Mouse (Mus musculus) layer of hippocampus, postnatal 25 days (tissue): ENCODE data around the gene Tapbpl. TPM values are rescaled to one million over a fixed set of nuclear protein-coding genes. Genes with fewer than 3 reads are reported as not detected.
A peak's percentile ranks its signal among the peaks of the same experiment; 100 is the strongest.

ENCODE experiments used
- DNase-seq, 2 experiments: peaks; one replicate each; pipeline ENCODE4 v3.0.0; 2022; ENCODE audit warnings: mixed read lengths in 2 of 2, low spot score in 1 of 2; ENCODE audit errors: extremely low spot score in 1 of 2
- microRNA-seq, 2 experiments: library from miRNA; unstranded; fragments of <30 nt; microRNA quantifications; one replicate each; pipeline ENCODE4 v1.2.0; 2021
- total RNA-seq, 2 experiments: library from RNA; stranded (reverse); gene quantifications; 2 replicates each; pipeline ENCODE4 v1.2.3; 2021

Gene Tapbpl
- total RNA-seq, 2 experiments from 2014 or later, result 2.5 to 3.3 TPM

DNA sequence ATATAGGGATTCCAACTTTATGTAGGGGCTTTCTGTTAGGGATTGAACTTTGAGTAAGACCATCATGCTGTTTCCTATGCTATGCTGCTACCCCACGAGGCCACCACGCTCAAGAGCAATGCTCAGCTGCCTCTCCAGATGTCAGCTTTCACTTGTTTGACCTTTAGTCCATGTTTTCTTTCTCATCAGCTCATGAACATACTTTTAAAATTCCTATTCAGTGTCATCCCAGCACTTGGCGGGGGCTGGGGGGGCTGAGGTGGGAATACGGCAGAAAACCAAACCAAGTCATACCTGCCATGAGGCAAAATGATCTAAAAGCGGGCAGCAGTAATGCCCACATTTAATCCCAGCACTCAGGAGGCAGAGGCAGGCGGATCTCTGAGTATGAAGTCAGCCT, 18.5 kb downstream of the Tapbpl start:
- no peak for DNase-seq

DNA sequence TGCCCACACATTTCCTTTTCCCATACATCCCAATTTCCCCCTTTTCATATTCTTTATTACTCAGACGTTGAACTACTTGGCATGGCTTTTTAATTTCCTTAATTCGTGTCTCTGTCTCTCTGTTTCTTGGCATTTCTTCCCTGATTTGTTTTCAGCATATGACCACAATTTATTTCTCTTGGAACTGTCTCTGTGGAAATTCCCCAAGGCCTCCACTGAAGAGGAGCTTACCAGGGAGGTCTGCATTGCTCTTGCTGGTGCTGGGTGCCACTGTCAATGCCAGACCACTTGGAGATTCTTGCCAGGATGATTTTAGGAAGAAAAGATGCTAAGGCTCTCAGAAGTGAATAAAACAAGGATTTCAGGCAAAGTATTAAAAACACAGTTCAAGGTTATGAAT, 19.0 kb downstream of the Tapbpl start:
- no peak for DNase-seq

DNA sequence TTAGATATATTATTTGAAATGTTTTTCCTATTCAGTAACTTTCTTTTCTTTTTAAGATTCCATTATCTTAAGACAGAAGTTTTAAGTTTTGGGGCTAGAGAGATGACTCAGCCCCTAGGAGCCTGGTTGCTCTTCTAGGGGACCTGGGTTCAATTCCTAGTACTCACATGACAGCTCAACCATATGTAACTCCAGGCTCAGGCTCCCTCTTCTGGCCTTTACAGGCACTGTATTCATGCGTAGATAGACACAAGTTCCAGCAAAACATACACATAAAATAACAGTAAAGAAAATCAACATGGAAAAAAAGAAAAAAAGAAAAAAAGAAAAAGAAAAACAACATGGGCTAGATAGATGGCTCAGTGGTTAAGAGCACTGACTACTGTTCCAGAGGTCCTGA, 21.2 kb downstream of the Tapbpl start:
- DNase-seq, result no peak

DNA sequence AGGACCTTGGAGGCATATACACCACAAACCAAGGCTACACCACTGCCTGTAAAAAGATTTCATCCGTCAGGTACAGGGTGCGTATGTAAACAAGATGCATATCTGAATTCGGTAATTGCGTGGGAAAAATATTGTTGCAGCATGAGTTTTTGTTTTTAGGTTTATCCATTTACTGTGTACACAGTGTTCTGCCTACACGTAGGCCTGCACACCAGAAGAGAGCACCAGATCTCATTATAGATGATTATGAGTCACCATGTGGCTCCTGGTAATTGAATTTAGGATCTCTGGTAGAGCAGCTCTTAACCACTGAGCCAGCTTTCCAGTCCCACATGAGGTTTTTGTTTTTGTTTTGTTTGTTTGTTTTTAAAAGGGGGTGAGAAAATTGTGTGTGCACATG, 34.5 kb downstream of the Tapbpl start:
- DNase-seq, result no peak

DNA sequence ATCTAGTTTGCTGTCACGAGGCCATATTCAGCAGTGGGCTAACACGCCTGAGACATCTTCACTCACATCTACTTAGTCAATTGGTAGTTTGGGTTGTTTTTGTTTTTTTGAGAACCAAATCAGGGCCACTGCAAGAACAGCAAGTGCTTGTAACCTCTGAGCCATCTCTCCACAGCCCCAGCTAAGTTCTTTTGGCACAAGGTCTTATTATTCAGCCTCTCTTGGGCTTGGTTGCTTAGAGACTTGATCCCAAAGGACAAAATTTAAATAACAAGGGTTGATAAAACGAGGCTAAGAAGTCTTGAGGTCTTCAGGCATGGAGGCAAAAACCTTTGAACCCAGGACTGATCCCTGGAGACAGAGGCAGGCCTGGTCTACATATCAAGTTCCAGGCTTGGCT, 35.4 kb downstream of the Tapbpl start:
- no peak for DNase-seq

DNA sequence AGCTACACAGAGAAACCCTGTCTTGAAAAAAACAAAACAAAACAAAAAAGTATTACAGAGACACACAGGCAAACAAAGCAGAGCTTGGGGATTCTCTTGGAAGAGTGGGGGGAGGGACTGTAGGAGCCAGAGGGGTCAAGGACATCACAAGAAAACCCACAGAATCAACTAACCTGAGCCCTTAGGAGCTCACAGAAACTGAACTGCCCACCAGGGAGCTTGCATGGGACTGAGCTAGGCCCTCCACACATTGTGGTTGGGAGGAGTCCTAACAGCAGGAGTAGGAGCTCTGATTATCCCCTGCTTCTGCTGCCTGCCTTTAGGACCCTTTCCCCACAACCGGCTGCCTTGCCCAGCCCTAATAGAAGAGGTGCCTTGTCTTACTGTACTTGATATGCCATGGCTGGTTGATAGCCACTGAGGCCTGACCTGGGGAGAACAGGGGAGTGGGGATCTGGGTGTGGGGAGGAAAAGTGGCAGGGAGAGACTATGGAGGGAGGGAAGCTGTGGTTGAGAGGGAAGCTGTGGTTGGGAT, 36.1 kb downstream of the Tapbpl start:
- DNase-seq, result no peak

DNA sequence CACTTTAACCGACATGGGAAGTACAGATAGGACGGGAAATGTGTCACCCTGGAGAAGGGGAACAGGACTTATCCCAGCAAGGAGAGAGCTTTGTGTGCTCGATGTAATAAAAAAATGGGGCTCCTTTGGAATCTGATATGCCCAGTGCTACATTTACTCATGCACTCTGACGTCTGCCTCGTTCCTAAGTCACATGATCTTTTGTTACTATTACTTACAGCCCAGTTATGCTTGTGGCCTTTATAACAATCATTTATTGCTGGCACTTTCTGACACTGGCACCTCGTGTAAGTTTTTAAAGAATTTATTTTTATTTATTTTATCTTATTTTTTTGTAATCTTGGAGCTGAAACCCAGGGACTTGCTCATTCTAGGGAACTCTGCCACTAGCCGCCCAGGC, 38.3 kb downstream of the Tapbpl start:
- DNase-seq, result no peak

DNA sequence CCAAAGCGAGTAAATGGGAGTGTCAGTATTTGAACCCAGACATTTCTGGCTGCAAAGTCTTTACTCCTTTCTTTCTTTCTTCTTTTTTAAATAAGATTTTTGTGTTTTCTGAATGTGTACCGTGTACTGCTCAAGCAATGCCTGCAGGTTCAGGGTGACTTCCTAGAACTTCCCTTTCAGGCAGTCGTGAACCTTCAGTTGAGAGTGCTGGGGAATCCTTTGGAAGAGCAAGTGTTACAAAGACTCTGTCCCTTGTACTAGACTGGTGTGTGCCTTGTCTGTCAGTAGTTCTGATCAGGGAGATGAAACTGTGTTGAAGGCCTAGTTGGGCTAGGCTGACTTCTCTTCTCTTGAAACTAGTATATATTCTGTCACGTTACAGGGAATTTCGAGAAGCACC, 38.8 kb downstream of the Tapbpl start:
- DNase-seq, result no peak

DNA sequence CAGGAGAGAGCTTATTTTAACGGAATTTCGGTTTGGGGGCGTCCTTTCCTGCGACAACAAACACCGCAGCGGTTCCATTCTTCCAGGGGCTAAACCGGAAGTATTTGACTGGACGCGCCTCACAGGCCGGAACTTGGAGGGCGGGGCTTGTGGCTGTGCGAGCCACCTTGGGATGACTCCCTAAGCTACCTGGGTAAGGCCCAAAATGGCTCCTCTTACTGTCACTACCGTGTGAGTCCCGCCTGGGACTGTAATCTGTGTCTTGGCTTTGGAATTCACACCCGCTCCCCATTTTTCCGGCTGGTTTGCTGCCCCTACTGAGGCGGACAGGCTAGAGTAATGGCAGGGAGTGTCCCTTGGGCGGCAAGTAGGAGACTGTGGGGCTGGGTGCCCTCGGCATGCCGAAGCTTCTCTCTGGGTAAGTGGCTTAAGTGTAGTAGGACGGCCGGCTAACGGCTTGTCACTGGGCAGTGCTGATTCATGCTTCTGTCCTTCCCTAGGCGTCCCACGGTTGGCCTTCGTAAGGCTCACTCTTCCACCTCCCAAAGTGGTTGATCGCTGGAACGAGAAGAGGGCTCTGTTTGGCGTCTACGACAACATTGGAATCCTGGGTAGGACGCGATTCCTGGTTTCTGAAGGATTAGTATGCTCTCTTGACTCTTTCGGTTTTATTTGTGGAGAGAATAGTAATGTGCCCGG, 39.5 kb downstream of the Tapbpl start:
- DNase-seq, result peak; percentile 74 to 80

DNA sequence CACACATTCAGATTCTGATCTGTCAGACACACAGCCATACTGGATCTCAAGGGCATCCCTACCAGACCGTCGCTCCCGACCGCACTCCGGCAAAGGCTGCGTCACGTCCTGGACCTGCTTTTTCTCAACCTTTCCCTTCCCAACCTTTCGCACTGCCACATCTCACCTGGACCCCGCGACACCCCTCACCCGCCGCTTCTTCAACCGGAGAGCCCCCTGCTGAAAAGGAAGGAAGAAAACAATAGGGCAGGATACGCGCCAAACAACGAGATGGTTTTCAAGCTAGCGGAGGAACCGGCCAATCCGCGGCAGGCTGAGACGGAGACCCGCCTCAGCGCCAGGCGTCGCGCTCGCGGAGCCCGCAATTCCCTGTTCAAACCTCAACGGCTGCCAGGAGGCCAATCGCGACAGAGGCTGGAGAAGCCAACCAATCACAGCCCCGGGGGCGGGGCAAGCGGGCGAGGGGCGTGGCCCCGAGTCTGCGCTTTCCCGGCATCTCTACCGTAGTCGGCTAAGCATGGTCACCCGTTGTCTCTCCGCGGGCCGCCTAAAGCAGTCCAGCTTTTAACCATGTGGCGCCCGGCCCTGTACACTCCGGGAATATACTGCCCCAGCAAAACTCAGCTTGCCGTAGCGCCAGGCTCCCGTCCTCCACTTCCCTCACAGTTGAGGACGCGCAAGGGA, 40.2 kb downstream of the Tapbpl start, which contains the start of the genes Ncapd2 and Mrpl51:
Gene Ncapd2, minus strand, starts transcription at position 370 of the 684 bp plus-strand sequence.
Gene Mrpl51, plus strand, starts transcription at position 470 of the 684 bp plus-strand sequence.
- DNase-seq, result peak; percentile 89 to 94

DNA sequence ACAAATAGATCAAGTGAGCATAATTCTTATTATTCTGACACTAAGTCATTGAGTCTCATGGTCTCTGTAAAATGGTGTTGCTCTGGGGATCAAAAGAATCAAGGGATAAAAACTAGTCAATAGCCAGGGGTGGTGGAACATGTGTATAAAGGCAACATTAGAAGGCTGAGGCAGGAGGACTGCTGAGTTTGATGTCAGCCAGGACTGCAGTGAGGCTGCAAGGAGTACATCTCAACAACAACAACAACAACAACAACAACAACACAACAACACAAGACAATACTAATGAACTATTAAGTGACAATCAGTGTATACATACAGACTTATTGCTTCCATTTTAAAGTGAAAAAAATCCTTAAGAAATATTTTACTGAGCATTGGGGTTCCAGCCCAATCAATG, 40.8 kb downstream of the Tapbpl start:
- no peak for DNase-seq

DNA sequence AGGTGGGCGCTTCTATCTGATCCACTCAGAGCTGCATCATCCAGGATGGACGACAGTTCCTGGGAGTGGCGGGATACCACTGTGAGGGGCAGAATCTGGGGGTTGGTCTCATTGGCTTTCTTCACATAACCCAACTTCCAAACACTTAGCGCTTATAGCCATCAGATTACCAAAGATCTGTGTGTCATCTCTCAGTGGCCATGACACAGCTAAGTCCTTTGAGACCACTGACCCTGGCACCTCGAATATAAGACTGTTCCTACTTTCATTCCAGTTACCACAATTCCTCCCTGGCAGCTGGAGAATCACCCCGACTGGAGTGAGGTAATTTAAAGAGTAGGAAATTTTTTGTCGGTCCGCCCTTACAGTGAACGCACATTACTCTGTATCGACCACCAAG, 45.5 kb downstream of the Tapbpl start:
- DNase-seq, result no peak

DNA sequence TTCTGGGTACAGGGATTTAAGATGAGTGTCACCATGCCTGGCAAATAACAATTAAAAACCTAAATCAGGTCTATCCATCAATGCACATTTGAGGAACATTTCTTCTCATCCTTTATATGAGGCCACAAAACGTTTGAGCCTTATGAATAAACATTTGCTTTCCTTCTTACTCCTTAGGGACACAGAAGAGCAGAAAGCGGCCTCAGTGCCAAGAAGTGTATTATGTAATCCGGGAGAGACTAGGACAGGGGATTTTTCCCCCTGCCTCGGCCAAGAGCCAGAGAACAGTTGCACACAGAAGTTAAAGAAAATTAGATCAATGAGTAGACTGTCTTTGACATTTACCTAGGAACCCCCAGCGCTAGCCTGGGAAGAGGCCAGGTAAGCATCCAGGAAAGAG, 49.5 kb downstream of the Tapbpl start:
- DNase-seq, result no peak

DNA sequence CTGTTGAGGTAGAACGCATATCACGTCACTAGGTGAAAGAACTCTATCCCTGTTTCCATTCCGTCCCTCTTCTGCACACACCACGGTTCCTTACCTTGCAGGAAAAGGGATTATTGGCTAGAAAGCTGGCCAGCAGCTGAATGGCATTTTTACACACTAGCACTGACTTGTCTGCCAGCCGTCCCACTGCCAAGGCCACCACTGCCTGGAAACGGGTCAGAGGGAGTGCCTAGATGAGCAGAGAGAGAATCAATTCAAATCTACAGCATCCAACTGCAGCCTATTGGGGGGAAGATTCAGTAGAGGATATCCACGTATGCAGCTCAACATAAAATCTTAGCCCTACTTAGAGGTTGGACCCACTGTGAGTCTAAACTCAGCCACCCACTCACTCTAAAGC, 52.1 kb downstream of the Tapbpl start:
- no peak for DNase-seq

DNA sequence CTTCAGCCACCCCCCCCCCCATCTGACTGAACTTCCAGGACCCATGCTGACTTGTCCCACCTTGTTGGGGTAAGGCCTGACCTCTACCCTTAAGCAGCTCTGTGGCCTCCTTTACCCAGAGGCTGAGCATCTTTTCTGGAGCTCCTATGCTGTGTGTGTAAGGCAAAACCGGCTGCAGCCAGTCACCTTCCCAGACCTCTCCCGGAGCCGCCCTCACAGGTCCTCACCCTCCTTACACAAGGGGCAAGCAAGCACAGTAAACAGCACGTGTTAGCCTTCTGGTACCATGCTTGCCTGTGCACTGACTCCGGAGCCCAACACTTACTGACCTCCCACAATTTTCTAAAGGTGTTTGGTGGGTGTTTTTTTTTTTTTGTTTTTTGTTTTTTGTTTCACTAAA, 56.2 kb downstream of the Tapbpl start:
- DNase-seq, result no peak

Small RNAs within 50 kb of the gene (microRNA-seq; reads per million reads assigned to microRNA genes)
- gene Mir3098 (0 to 0.92 reads per million in 2 experiments), gene Mir8113 (0 reads per million in 2 experiments)

Other genes starting within 250 kb of the Tapbpl start
- gene Pianp, start 235.2 kb downstream of the Tapbpl start, total RNA-seq, result 100 to 1,000 TPM; 139 to 188 TPM
- 10 to 100 TPM; 42.4 to 49.6 TPM for gene Zfp384, start 222.7 kb downstream of the Tapbpl start, total RNA-seq
- 10 to 100 TPM; 61.4 to 61.5 TPM for gene Ing4, start 192.1 kb downstream of the Tapbpl start, total RNA-seq
- gene Acrbp, start 182.2 kb downstream of the Tapbpl start, total RNA-seq, result 10 to 100 TPM in 1 of 2 experiments, 1 to 10 TPM in 1; 8.2 to 12.4 TPM
- gene Lpar5, start 163.9 kb downstream of the Tapbpl start, total RNA-seq, result under 1 TPM; 0.35 to 0.96 TPM
- 100 to 1,000 TPM; 153 to 194 TPM for gene Chd4, start 135.9 kb downstream of the Tapbpl start, total RNA-seq
- gene Nop2, start 100.0 kb downstream of the Tapbpl start, total RNA-seq, result 10 to 100 TPM; 29.5 TPM
- 10 to 100 TPM; 63.4 to 77.7 TPM for gene Iffo1, start 86.6 kb downstream of the Tapbpl start, total RNA-seq
- 1,000 to 10,000 TPM; 2,323 to 2,636 TPM for gene Gapdh, start 65.4 kb downstream of the Tapbpl start, total RNA-seq
- gene Ncapd2, start 40.2 kb downstream of the Tapbpl start, total RNA-seq, result 10 to 100 TPM; 24.1 to 27.6 TPM
- 10 to 100 TPM; 64.4 to 66.0 TPM for gene Mrpl51, start 40.1 kb downstream of the Tapbpl start, total RNA-seq
- 10 to 100 TPM; 71.1 to 71.4 TPM for gene Vamp1, start 16.3 kb downstream of the Tapbpl start, total RNA-seq
- gene Cd27, start 5.2 kb upstream of the Tapbpl start, total RNA-seq, result not detected
- gene Tuba3a, start 54.2 kb upstream of the Tapbpl start, total RNA-seq, result not detected
- gene Ltbr, start 82.0 kb upstream of the Tapbpl start, total RNA-seq, result 10 to 100 TPM in 1 of 2 experiments, 1 to 10 TPM in 1; 8.7 to 10.2 TPM
- gene Scnn1a, start 88.8 kb upstream of the Tapbpl start, total RNA-seq, result 1 to 10 TPM; 3.8 to 3.9 TPM
- 10 to 100 TPM; 11.2 to 12.5 TPM for gene Tnfrsf1a, start 117.5 kb upstream of the Tapbpl start, total RNA-seq
- not detected for gene Plekhg6, start 148.9 kb upstream of the Tapbpl start, total RNA-seq